Mouse (Mus musculus) regulatory T cell (primary cell): ENCODE measurements at regions not wholly inside any gene's neighbourhood (a gene's known extent, or its start where the extent isn't known, plus 50 kb on each side); places are given as distances from the start of the nearest gene placed in this dataset.

Experiments
- in situ Hi-C: fragments of 300-600 bp; cut with MboI, MseI; formaldehyde crosslinking; loops from one replicate; pipeline ENCODE4 v1.15.1; 2025; ENCODE audit warnings: high pct_unique_total_duplicates

- in situ Hi-C loops: no loop called here
Measured at GRCm38 (mm10) chr9:91566006-91566641, 200.5 kb upstream of the Zic1 start.

- in situ Hi-C loops: no loop called here
Measured at GRCm38 (mm10) chr9:91561331-91561730, 195.7 kb upstream of the Zic1 start.

GRCm38 (mm10) chr9:91559794-91560193 is 194.2 kb upstream of the Zic1 start:
- in situ Hi-C loops: no loop called here

- in situ Hi-C loops: no loop called here
Measured at GRCm38 (mm10) chr9:91547051-91547450, 181.4 kb upstream of the Zic1 start.

- in situ Hi-C loops: no loop called here
Measured at GRCm38 (mm10) chr9:91545402-91545801, 179.8 kb upstream of the Zic1 start.

- in situ Hi-C loops: no loop called here
Measured at GRCm38 (mm10) chr9:91528838-91529475, 163.3 kb upstream of the Zic1 start.

- in situ Hi-C loops: no loop called here
Measured at GRCm38 (mm10) chr9:91528388-91528787, 162.8 kb upstream of the Zic1 start.

- in situ Hi-C loops: no loop called here
Measured at GRCm38 (mm10) chr9:91520521-91520920, 154.9 kb upstream of the Zic1 start.

GRCm38 (mm10) chr9:91509672-91510071 is 144.1 kb upstream of the Zic1 start:
- in situ Hi-C loops: no loop called here

GRCm38 (mm10) chr9:91503657-91504329 is 138.2 kb upstream of the Zic1 start:
- in situ Hi-C loops: no loop called here

GRCm38 (mm10) chr9:91476596-91476995 is 111.0 kb upstream of the Zic1 start:
- in situ Hi-C loops: no loop called here

- in situ Hi-C loops: no loop called here
Measured at GRCm38 (mm10) chr9:91462713-91463425, 97.3 kb upstream of the Zic1 start.

- in situ Hi-C loops: no loop called here
Measured at GRCm38 (mm10) chr9:91459921-91460320, 94.3 kb upstream of the Zic1 start.

GRCm38 (mm10) chr9:91456843-91457242 is 91.2 kb upstream of the Zic1 start:
- in situ Hi-C loops: no loop called here

GRCm38 (mm10) chr9:91456253-91456823 is 90.7 kb upstream of the Zic1 start:
- in situ Hi-C loops: no loop called here

GRCm38 (mm10) chr9:91439106-91439505 is 73.5 kb upstream of the Zic1 start:
- in situ Hi-C loops: no loop called here
